Mouse (Mus musculus) MN1 (cell line): Measurements from ENCODE around the gene Fads2.

Experiments
- DNase-seq: peaks from one replicate; pipeline ENCODE4 v3.0.0-alpha.2; 2016; ENCODE audit warnings: low spot score

Gene Fads2

DNA sequence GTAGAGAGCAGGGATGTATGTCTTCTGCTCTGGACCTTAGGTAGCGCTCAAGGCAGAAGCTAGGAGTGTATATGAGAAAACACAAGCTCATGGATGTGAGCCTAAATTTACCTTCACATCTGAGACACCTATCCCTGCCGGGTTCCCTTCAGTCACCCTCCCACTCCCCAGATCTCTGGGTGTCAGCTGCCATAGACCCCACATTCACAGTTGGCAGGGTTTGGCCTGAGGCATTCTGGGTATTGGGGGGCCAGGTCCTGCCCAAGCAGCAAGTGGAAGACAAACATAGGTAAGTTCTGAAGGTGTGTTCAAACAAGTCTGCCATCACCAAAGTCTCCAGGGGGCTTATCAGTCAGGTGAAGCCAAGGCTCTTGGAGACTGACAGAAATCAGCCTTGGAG is 39.9 kb downstream of the Fads2 start:
- no peak for DNase-seq

DNA sequence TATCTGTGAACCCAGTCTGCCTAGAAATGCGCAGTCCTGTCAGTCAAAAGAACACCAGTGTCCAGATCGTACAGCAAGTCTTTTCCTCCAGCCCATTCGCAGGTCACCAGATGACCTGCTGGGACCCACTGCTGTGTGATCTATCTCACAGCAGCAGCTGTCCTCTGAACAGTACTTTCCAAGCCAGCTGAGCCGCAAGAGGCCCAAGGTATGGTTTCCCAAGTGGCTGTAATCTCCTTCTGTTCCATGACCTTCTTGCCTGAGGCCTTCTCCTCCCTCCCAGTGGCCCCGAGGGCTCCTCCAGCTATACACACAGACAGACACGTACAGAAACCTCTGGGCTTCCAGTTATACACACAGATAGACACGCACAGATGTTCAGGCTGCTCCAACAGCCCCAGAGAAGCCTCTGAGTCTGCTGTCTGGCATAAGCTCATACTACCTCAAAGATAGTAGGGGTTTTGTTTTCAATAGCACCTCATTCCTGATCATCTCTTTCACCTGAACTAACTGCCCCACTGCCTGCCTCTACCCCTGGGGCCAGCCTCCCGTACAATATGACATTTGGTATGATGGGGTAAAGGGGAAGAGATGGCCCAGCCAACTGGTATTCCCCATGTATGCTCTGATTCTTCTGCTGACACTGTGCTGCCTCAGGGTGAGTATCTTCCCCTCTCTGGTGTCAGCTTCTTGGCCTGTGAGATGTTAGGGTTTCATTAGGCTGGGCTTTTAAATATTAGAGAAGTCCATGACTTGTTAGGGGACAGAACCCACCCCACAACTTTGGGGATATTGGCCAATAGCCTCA is 40.6 kb downstream of the Fads2 start:
- no peak for DNase-seq

DNA sequence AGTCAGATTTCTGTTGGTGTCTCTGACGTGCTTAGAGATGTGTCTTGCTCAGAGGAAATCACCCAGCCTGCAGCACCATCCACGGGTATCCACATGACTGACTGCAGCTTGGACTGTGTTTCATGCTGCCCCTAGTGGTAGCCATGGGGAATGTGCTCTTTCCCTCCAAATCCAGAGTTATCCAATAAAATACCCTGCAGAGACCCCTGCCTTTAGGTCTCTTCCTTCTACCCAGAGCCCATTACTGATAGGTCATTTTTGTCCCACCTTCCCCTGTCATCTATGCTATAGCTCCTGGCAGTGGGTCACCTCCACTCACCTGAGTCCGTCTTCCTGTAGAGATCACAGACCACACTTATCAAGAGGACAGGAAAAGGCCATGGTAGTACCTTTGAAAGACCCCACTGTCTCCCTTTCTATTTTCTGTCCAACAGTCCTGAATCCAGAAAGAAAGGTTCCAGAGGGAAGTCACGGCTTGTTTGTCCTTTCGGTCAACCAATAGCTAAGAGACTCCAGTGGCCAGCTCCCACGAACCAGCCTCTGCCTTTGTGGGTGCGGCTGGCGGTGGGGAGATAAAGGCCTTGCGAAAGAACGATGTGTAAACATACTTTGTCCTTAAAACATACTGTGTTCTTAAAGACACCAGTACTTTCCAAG is 41.5 kb downstream of the Fads2 start:
- DNase-seq = peak; percentile 36

DNA sequence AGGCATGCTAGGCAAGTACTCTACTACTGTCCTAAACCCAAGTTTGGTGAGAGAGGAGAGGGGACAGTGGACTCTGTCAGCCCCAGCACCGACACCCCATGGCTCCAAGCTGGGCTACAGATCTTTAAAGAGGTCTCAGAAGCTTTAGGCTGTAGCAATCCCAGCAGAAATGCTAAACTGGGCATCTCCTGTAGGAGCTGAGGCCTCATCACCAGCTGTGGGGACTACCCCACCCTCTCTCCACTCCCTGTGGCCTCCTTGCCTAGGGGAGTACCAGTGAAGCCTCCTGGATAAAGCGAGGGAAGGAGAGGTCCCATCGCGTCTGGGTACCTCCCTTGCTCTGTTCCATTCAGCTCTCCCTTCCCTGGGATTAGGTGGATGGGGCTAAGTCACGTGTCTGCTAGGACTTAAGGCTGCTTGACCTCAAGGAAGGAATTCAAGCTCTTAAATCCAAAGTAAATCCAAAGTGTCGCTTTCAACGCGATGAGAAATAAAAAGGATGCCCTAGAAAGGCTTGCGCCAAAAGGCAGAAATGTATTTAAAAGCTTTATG is 42.6 kb downstream of the Fads2 start:
- DNase-seq = no peak

DNA sequence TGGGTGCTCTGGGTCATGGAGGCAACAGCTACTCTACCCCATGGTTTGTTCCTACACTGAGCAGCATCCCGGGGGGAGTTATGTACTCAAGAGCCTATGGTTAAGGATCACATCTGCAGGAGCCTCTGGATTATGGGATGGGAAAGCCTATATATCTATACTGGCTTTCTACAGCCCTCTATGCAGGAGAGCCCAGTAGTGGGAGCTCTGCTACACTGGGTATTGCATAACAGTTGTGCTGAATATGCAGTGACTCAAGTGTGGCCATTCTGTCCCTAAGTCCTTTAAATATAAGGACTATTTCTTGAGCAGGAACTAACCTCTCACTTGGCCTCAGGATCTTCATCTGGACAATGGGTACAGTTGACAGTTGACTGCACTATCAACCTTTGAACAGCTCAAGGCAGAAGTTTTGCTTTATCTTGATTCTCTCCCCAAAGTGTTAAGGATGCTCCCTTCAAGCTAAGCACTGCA is 43.2 kb downstream of the Fads2 start:
- no peak for DNase-seq

DNA sequence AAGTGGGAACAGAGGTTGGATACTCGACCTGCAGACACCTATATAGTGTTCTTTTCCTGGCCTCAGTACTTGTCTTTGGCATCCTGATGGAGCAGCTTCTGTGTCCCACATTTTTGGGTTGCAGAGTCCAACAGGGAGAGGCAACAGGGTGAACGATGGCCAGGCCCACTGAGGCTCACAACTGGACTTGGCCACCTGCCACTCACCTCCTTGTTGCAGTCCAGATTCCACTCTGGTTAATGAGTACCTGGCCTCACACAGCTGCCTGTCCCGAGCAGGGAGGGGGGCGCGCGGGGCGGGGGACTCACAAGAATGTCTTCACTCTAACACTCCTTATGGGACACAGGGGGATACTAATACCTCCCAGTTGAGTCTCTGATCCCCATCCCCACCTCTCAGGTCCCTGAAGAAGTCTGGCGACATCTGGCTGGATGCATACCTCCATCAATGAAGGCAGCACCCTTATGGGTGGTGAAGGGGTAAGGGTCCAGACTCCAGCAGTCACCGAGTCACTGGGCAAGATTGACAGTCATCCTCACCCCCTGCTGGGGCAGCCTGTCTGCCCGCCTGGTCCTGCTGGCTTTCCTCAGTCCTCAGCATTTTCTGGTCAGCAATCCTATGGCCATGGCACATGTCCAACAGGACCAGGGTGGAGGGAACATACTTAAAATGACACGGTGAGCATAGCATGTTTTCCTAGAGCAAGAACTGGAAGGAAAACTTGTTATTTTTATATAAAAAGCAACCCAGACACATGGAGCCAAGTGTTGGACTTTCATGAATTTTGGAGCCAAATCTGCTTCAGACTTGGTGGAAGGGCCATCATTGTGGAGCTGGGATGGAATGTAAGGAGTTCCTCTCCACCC is 43.8 kb downstream of the Fads2 start:
- no peak for DNase-seq

DNA sequence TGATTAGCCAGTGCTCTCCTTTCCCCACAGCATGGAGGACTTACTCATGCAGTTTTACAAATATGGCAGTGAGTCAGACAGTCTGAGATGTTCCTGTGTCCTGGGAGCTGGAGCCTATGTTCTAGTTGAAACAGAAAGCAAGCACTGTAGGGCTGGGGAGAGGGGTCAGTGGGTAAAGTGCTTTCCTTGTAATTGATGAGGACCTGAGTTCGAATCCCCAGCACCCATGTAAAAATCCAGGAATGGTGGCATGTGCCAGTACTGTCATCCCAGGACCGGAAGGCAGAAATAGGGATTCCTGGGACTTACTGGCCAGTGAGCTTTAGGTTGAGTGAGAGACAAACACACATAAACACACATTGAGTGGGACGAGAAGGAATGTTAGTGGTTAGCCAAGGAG is 44.9 kb downstream of the Fads2 start:
- DNase-seq = no peak

DNA sequence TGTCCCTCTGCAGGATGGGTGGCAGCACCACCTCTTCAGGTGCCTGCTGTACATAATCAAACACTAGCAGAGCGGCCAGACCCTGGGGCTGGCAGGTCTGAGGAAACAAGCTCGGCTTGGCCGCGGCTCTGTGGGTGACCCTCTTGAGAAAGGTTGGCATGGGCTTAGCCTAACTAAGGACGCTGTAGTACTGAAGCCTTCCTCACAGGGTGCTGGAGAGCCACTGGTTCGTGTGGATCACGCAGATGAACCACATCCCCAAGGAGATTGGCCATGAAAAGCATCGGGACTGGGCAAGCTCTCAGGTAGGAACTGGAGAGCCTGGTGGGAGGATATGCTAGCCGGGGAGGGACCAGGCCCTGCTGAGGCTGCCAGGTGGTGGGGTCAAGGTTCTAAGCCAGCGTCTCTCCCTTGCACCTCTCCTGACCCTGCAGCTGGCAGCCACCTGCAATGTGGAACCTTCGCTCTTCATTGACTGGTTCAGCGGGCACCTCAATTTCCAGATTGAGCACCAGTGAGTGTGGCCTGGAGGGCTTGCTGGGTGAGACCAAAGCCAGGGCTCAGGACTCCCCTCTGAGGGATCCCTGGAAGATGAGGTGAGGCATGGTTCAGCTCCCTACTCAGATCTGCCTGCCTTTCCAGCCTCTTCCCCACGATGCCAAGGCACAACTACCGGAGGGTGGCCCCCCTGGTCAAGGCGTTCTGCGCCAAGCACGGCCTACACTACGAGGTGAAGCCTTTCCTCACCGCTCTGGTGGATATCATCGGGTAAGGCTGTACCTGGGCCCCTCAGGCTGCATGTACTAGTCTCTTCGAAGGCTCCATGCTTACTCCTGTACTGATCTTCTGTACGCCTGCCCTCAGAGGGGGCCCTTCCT is 45.5 kb downstream of the Fads2 start:
- DNase-seq = no peak

DNA sequence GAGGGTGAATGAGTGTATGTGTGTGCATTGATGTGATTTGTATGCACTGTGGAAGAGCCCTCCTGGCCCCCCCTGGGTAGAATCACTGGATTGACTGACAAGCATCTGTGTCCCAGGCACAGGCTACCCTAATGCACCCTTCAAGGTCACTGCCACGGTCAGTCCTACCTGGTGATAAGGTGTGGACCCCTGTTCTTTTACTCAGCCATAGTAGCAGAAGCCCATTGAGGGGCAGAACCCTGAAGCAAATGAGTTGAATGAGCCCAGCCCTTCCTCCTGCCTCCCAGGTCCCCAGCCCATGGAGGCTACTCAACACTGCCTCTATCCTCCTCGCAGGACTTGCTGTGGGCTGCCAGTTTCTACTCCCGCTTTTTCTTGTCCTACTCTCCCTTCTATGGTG is 46.3 kb downstream of the Fads2 start:
- no peak for DNase-seq

DNA sequence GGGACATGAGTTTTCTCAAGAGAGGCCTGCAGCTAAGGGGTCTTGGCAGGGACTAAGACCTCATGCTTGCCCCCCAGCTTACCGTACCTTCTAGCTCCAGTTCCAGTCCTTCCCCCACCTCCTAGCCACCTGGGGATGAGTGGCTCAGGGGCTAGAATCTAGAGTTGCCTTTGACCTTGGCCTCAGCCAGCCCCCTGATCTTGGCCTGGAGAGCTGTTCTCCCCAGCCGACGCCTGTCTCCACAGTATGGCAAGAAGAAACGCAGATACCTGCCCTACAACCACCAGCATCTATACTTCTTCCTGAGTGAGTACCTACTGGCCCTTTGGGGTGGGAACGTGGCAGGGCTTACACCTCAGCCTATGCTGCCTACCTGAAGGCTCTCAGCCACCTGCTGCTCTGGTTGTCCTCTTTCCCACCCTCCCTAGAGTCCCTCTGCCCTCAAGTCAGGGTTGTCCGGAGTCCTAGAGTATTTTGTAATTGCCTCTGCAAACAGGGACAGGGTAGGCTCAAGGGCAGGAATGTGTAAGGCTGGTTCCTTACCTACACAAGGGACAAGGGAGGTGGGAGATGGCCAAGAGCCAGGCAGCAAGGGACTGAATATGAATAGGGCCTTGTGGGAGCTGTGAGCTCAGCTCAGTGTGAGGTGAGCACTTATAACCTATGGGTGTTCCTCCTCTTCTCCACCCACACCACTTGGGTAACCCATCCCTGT is 47.0 kb downstream of the Fads2 start:
- no peak for DNase-seq

DNA sequence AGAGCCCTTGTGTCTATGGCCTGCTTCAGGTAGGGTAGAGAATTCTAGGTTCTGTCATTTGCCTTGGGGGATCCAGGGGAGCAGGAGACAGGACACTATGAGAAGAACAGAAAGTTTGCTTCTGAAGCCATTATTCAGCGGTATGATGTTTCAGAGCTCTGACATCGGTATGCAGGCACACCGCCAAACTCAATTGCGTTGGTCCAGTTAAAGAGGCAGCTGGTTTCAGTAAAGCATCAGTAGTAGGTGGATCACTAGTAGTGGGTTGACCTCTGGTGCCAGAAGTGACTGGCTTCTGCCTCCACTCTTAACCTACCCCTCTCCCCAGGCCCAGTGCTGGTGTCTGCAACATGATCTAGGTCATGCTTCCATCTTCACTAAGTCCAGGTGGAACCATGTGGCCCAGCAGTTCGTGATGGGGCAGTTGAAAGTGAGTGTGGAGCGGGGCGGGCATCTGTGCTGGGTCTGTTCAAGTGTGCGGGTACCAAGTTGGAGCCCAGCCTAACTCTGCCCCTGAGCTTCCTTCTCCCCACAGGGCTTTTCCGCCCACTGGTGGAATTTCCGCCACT is 47.8 kb downstream of the Fads2 start:
- DNase-seq = no peak

DNA sequence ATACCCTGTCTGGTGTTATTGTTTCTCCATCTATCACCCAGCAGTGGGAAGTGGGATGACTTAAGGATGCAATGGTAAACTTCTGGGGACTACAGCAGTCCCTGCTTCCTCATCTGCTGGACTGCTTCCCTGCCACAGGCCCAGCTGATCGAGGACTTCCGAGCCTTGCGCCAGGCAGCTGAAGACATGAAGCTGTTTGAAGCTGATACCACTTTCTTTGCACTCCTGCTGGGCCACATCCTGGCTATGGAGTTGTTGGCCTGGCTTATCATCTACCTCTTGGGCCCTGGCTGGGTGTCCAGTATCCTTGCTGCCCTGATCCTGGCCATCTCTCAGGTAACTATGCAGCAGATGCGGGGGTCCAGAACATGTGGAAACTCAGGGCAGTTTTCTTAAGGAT is 48.8 kb downstream of the Fads2 start:
- DNase-seq = no peak

DNA sequence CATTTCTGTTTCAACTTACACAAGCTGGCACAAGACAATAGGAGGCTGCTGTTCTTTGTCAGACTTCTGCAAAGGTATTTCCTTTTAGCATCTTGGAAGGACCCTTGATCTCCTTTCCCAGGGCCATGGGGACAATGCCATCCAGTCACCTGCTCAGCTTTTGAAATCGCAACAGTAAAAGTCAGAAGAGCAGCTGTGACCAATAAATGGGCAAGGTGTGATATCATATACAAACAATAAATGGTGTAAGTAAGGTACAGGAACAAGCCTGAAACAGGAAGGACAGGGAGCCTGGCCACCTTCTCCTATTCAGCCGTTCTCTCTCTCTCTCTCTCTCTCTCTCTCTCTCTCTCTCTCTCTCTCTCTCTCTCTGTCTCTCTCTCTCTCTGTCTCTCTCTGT is 51.1 kb downstream of the Fads2 start:
- DNase-seq = no peak

DNA sequence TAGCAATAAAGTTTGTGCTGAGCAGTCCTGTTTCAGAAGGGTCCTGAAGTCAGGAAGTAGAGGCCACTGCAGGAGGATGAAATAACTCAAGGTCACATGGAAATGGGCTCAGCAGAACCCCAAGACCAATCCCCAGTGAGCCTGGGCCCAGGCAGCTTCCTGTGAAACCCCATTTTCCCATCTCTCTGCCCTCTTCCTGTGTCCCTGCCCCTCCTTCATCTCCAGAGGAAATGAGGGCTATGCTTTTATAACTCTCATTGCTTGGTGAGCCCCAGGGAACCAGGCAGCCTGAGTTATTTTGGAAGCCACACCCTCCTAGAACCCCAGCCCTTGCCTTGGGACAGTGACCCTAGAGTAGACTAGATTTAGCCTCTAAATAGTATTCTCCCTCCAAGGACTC is 52.0 kb downstream of the Fads2 start:
- DNase-seq = no peak

DNA sequence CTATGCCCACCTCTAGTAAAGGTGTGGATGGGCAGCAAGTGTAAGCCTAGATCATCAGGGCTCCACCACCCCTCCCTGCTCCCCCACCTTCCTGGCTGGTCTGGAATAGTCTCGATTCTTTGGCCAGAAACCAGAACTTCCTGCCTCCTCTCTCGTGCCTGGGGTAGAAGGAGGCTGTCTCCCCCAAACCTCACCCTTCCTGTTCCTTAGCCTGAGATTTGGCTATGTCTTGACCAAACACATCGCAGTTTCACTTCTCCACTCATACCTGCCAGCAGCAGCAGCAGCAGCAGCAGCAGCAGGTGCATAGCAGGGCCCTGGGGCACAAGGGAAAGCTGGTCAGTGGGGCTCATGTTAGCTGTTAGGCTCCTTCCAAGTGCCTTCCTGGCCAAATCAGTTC is 54.6 kb downstream of the Fads2 start:
- DNase-seq = no peak

DNA sequence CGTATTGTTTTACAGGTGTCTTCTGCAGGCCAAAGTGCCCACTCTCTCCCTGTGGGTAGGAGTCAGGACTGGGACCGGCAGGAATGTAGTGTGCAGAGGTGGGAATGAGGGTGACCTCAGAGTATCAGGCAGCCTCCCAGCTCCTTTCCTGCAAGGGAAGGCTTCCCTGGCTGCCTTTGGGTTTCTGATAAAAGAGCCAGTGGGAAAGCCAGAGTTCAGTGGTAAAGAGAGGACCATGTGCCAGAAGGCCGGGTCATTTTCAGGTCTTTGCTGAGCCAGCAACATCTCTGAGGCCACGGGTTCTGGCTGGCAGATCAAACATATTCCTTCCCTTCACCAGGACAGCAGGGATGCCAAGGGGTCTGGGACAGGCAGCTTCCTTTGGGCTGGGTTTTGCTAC is 55.2 kb downstream of the Fads2 start:
- DNase-seq = no peak

DNA sequence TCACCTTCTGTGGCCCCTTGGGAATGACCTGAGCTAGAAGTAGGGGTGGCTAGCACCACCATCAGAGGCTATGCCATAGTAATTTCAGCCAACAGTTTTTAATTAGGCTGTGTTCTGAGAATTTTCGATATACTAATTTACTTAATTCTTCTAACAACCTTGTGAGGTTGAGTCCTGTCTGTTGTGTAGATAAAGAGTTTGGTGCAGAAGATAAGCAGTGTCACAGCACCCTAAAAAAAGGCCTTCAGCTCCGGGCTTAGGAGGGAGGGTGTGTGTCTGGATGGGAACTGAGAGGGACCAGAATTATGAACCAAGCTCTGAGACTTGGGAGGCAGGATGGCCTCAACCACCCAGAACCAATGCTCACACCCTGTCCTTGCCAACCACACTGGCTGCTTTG is 55.8 kb downstream of the Fads2 start:
- DNase-seq = no peak

DNA sequence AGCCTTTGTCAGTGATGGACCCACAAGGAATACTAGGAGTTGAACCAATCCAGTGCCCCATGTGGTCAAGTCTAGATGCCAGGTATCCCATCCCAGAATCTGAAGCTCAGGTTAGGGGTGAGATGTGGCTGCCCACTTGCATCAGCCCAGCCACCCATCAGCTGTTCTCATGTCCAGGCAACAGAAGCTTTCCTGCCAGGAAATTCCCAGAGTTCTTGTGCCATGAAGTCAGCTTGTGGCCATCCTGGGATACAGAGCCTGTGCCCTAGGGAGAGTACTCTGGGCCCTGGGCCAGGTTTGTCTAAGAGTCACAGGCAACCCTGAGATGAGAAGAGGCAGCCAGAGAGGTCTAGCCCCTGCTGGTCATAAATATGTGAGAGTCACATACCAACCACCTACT is 57.9 kb downstream of the Fads2 start:
- peak; percentile 87 for DNase-seq

DNA sequence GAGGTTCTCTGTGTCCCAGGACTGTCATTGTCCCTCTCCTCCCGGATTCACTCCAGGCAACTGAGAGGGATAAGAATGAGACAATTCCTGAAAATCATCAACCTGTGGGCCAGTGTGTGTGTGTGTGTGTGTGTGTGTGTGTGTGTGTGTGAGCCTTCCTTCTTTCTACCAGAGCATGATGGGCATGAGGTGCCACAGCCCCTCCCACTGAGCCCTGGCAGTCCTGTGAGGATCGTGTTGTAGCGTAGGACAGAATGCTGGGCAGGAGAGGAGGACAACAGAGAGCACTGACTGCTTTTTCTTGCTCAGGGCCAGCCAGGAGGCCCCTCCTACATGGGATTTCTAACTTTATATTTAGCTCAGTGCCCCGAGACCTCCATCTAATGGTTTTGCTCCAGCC is 58.7 kb downstream of the Fads2 start:
- DNase-seq = no peak

DNA sequence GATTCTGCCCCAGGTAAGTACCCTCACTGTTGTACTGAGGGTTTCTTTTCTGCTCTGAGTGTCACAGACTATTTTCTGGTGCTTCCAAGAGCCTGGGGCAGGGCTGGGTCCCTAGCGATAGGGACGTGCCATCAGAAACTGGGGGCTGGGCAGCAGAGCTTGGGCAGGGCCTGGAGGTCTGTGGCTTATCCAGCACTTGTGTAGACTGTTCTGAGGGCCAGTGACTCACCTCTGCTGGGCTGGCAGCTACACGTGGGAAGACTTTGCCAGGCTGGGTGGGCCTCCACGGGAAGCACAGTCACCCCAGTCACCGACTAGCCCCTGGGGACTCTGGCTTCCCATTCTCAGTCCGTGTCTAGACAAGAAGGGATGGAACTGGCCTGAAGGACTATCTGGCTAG is 59.3 kb downstream of the Fads2 start:
- DNase-seq = peak; percentile 56
